Mouse (Mus musculus) A20 (cell line): ENCODE measurements around the gene Prkci.

Source experiments
- DNase-seq: peaks from one replicate; pipeline ENCODE4 v3.0.0-alpha.2; 2011; ENCODE audit warnings: low read depth, low spot score

The Prkci gene

DNA sequence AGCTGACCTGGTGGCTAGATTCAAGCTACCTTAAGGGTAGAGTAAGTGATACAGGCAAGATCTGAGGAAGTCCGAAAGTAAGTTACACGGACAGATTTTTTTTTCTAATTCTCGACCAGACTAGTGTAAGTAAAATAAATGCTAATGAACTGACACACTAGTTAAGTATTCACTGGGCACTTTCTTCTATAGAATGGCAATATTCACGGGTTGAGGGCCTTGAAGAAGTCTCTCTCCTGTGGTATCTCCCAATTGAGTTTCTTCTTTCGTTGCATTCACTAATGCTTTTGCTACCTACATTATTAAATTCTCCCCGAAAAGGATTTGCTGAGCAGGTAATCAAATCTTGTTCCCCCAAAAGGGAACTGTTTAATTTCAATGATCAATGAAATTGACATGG lies 688 bp upstream of the Prkci start:
- no peak for DNase-seq

DNA sequence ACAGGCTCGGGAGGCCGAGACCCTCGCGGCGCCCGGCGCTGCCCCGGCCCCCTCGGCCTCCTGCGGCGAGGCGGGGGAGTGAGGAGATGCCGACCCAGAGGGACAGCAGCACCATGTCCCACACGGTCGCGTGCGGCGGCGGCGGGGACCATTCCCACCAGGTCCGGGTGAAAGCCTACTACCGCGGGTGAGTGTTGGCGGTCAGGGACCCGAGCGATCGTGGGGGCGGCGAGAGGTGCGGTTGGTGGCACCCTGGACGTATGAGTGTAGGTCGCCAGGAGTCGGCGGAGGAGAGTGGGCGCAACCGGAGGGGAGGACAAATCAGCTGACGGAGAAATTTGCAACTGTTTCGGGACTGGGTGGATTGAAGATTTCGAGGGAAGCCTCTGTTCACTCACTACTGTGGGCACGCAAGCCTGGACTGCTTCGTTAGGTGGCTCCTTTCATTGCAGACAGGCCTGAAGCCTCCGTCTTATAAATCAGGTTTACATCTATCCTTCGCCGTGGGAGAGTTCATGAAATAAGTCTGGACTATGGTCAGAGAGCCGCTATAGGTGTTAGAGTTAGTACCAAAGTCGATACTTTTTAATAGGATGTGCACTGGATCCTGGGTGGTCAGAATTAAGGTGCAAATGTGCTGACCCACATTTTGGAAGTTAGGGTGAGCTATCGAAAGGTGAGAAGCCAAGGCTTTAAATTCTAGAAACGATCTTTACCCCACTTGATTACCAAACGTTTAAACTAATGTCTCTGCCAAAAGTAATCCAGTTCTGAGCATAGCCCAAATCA lies 546 bp downstream of the Prkci start:
- DNase-seq = no peak

DNA sequence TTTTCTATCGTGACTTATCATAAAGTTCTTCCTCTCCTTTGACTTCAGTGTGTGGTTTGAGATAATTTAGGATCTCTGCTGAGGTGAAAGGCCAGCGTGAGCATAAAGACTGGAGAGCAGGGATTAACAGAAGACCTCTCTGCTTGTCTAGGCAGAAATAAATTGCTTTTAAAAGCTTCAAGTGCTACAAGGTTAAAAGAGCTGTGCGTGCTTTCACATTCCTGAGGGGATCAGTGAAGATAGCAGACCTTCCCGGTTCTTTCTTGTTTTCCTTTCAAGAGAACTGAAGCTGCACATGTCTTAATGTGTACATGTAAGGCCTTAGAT lies 1.1 kb downstream of the Prkci start:
- no peak for DNase-seq

DNA sequence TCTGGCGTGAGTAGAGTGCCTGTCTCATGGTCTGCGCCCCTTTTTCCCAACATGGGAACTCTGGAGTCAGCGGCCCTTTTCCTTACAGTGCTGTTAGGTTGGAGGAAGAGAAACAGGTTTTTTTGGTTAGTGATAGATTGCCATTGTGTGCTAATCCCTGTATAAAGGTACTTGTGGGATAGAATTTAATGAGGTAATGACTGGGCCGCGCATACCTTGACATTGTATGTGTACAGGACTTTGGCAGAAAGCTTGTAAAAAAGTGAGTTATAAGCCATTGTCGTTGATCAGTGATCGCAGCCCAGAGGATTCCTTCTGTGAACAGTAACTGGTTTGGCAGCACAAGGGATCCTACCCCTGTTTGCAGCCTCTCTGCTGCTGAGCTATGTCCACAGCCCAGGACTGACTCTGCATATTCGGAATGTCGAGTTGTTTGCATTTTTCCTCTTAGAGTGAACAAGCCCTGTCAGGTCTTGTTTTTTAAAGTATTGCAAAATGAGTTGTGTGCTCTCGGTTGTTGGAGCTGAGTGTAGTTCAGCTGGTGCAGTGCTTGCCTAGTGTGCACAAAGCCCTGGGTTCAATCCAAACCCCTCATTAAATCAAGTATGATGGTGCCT lies 4.0 kb downstream of the Prkci start:
- no peak for DNase-seq

DNA sequence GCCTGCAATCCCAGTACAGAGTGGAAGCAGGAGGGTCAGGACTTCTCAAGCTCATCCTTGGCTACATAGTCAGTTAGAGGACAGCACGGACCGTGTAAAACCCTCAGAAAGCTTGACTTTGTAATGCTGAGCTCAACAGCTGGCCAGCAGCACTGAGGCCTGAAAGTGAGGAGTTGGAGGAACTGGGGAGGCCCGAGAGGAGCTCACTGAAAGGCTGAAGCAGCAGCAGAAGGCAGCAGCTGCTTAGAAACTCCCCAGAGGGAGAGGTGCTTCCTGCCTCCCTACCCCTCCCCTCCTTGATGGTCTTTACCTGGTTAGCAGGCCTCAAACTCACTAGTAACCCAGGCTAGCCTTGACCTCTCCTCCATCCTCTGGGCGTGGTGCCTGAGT lies 4.5 kb downstream of the Prkci start:
- peak; percentile 79 for DNase-seq

DNA sequence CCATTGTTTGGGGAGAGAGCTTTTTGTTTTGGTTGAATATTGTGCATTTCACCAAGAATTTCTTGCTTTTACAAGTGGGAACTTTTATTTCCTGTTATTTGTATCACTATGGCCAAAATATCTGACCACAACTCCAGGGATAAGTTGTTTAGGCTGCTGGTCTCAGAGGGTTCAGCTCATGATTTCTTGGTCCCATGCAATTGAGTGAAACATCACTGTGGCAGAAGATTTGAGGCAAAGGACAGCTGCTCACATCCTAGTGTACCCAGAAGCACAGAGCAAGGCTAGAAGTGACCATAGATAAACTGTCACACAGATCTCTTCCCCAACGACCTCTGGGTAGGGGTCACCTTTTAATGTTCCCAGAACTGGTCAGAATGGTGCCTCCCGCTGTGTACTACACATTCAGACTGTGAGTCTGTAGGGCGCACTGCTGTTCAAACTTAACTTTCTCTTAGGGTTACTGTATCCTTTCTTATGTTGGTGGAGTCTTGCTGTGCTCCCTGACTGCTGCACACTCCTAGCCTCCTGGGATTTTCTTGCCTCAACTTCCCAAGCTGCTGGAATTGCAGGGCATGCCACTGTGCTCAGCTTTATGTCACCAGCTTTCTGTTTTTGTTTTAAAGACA lies 5.6 kb downstream of the Prkci start:
- DNase-seq = no peak

DNA sequence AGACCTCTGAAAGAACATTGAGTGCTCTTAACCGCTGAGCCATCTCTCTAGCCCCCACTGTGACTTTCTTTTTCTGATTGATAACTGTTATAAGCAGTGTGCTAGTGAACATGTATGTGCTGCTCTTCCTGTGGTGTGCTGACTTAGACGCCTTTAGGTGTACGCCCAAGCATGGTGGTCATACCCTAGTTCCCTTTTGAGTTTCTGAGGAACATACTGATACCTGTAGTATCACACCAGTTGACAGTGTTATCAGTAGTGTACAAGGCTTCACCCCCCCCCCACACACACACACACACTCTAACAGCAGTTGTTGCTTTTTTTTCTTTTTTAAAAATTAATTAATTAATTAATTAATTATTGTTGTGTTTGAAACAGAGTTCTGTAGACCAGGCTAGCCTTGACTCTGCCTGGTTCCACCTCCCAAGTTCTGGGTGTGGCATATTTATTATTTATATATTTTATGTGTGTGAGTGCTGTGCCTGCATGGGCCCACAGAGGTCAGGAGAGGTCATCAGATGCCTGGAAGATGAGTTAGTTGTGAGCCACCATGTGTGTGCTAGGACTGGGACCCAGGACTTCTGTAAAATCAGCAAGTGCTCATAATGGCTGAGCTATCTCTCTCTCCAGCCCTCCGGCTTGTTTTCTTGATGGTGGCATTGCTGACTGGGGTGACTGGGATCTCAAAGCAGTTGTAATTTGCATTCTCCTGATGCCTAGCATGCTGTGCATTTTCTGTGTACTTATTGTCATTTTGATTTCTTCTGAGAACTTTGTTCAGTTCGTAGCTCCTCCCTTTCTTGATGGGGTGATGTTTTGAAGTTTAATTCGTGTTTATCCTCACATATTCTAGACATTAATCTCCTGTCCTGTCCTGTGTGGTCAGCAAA lies 9.0 kb downstream of the Prkci start:
- DNase-seq = no peak

DNA sequence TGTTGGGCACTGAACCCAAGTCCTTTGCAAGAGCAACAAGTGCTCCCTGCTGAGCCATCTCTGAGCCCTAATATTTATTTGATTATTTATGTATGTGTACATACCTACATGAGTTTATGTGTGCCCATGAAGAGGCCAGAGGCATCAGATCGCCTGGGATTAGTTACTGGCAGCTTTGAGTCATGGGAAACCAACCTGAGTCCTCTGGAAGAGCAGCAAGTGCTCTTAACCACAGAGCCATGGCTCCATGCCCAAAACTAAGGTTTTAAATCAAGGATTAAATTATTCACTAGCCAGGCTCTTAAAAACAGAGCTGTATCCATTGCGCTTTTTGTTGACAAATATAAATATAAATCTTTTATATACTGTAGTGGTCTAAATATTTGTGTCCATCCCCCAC lies 18.8 kb downstream of the Prkci start:
- DNase-seq = no peak

DNA sequence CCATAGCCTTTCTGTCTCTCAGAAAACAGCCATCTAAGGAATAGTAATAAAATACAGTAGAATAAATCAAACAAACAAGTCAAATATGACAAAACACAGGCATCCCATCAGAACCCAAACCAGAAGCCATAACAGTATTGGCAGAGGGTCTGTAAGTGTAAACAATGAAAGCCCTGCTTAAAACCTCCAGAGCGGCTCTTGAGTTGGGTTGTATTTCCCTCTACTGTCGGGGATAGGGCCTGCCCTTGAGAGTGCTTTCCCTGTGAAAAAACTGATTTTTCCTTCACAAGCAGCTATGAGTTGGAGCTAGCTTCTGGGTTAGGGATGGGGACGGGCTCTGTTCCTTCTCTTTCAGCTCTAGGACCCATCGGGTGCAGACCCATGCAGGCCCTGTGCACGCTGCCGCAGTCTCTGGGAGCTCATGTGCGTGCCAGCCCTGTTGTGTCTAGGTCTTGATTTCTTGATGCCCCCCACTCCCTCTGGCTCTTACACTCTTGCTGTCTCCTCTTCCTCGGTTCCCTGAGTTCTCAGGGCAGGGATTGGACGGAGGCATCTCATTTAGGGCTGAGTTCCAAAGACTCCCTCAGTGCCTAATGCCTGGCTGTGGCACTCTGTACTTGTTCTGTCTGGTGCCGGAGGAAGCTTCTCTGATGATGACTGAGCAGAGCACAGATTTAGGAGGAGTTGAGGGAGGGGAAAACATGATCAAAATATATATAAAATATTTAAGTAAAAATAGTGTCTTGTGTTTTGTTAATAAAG lies 20.3 kb downstream of the Prkci start:
- DNase-seq = no peak

DNA sequence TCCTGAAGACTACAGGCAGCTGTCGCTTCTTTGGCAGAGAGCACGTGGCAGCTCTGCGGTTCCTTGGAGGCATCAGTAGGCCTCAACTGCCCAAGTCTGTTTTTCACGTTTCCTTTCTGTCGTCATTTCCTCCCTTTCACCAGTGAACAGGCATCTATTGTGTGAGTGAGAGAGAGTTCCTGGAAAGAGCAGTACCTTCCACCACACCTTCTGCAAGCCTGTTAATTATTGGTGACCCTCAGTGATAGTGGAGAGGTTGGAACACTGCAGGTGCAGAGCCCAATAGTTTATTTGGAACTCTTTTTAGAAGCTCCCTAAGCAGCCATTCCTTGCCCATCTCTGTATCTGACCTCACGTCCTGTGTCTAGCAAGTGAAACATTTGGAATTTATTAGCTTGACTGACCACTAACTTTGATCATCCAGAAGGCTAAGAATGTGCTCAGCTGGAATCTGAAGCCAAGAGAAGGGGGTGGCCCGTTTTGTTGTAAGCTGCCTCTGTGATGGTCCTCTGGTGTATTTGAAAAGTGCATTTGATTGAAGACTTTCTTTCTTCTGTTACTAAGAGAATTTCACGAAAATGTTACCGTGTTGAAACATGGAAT lies 21.1 kb downstream of the Prkci start:
- DNase-seq = no peak

DNA sequence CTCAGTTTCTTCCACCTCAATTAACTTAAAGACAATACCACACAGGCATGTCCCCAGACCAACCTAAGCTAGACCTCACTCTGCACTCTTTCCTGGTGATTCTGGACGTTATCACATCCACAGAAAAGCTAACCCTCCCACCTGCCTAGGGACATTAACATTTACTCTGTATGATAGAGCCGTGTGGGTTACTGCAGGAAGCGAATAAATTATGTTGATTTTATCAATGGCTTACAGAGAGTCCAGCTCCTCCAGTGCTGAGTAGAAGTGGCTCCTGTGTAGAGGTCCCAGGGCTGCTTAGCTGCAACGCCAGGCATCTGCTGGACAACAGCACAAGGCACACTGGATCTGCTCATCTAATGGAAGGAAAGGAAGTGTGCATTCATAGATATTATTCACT lies 22.1 kb downstream of the Prkci start:
- no peak for DNase-seq

DNA sequence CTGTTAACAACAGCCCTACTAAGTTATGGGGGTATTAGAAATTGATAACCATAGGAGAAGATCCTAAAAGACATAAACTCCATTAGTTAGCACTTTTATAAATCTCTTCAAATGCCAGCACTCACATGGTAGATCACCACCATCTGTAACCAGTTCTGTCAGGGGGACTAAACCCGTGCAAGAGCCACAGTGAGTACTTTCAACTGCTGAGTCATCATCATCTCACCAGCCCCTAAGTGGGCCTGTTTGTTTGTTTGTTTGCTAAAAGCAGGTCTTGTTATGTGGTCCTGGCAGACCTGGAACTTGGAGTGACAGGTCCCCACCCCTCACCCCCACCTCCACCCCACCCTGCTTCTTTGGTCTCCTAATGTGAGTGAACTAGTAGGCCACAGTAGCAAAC lies 23.7 kb downstream of the Prkci start:
- DNase-seq = no peak

DNA sequence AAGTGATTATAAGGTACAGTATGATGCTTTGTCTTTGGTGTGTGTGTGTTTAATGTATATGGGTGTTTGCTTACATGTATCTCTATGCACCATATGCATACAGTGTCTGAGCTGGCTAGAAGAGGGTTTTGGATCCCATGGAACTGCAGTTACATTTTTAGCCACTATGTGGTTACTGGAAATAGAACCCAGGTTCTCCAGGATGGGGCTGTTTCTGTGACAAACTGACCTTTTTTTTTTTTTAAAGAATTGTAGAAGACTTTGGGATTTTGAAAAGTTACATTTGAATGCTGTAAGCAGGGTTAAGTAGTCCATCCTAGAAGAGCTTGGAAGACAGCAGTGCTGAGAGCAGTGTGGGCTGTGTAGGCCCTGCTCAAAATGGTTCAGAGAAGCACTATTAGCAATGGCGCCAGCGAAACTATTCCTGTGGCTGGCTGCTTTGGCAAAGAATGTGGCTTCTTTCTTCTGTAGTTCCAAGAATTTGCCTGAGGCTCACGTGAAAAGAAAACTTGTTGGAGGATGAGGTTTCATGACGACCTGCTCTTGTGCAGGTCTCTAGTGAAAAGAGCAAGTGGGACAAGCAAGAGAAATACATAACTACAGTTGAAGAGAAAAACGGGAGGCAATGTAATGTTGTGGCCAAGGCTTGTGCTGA lies 24.4 kb downstream of the Prkci start:
- DNase-seq = no peak

DNA sequence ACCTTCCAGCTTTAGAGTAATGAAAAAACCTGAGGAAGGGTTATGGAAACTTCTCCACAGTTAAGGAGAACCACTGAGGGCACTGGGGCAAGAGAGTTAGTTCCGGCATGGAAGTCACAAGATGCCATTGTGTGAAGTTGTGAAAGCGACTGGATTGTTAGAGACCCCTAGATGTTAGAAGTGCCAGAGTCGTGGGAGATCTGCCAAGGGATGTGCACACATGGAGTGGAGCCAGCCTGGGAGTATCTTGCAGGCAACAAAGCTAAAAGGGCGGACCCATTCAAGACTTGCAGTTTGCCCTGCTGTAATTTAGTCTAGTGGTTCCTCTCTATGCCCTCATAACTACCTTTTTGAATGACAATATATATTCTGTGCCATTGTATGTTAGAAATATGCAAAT lies 25.1 kb downstream of the Prkci start:
- DNase-seq = no peak

DNA sequence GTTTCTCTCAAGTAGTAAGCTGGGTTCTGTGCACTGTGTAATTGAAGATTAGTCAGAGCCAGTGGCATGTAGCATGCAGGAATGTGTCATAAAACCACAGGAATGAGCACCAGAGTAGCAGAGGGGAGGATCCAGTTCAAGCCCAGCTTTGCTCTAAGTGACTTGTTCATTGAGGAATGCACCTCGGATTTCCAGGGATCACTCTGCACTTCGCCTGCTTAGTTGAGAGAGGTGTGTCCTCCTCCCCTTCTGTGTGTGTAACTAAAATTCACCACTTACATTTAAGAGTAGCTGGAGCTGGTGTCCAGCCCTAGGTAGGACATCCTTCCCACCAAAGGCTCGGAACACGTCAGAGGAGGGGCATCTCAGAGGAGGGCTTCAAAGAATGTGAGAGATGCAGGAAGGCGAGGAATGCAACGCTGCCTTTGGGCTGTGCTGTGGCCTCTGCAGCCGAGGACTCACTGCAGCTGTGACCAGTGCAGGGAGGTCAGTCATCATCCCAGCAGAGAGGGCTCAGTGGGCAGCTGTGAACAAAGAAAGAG lies 27.4 kb downstream of the Prkci start:
- no peak for DNase-seq

DNA sequence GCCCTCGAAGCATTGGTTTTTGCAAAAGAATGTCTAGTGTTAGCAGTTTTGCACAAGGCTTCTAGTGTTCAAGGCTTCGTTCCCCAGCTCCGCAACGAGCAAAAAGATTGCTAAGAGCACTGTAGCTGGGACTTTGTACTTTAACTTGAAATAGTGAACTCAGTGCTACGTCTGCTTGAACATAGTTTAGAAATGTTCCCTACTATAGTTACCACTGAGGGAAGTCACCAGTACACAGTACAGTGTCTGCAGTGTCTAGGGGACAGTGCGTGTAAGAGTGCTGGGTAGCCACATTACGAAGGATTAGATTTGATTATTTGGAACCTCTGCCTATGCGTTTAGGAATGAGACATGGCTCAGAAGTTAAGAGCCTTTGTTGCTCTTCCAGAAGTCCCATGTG lies 32.2 kb downstream of the Prkci start:
- DNase-seq = no peak

DNA sequence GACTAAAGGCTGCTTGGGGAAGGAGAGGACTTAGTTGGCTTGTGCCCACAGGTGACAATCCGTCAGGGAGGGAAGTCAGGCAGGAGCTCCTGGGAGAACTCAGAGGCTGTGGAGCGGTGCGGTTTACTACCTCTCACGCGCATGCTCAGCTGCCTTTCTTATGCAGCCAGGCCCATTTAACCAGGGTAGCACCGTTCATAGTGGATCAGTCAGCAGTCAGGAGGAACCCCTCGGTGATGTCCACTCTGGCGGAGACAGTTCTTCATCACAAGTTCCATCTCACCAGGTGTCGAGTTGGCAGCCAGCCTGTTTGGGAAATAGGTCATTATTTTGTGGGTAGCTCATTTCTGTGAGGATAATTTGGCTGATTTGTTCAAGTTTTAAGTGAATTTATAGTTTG lies 36.1 kb downstream of the Prkci start:
- no peak for DNase-seq

DNA sequence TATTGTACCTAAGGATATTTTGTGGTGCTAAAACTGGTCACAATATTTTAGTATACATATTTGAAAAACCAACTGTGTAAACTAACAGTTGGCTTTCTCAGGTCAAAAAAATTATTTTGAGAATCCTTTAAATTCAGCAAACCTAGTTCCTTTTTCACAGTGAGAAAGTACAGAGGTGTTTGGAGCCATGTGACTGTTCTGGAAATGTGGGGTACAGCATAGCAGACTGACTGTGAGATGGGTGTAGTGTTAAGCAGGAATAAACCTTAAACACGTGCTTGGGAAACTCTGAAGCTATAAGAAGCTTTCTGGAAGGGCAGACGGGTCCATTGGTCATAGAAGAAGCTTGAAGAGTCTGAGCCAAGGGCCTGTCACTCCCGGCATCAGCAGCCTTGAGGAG lies 38.1 kb downstream of the Prkci start:
- no peak for DNase-seq

DNA sequence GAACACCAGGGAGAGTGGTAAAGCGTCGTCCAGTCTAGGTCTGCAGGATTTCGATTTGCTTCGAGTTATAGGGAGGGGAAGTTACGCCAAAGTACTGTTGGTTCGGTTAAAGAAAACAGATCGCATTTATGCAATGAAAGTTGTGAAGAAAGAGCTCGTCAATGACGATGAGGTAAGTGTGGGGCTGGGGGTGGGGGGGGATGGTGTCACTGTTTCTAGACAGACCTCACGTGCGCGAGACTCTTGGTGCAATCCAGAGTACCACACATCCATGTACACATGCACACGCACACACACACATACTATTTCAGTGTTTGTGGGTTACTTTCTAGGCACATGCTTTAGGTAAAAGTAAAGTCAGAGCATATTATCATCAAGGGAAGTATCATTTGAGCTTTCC lies 42.3 kb downstream of the Prkci start:
- no peak for DNase-seq

DNA sequence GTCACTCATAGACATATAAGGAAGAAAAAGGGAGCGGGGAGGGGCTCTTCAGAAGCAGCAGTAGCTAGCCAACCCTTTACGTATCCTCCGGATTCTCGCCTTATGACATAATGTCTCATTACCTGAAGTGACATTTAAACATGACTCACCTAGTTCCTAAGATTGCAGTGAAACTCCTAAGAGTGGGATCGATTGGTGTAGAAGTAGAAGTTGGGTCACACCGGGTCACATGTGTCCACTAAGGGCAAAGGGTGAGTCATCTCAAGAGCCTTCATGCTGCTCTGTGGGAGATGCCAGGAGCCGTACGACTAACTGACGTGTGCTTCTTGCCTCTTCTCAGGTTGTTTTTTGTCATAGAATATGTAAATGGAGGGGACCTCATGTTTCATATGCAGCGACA lies 43.1 kb downstream of the Prkci start:
- DNase-seq = no peak
